Mouse (Mus musculus): Measurements from ENCODE around the gene Rnasek. TPM values are rescaled to one million over a fixed set of nuclear protein-coding genes. Genes with fewer than 3 reads are reported as not detected.

The Rnasek gene
- total RNA-seq, 2 experiments from 2014 or later: 272 to 278 TPM

GRCm38 (mm10) chr11:70189319-70190134 lies 50.1 kb downstream of the Rnasek start:
- DNase-seq (ENCODE audit: low spot score in 2 of 2): no peak
- TF ChIP-seq CTCF (conservative IDR thresholded peaks at IDR 0.05): no peak
- no peak overlapping the region for H3K27ac ChIP-seq
- H3K4me3 ChIP-seq: no peak overlapping the region

Small RNAs within 50 kb of the gene (microRNA-seq; reads per million reads assigned to microRNA genes)
- gene Mir195a (3,332 to 3,367 reads per million in 2 experiments), gene Mir497 (0 reads per million in 2 experiments), gene Mir497b (0 reads per million in 2 experiments)

Other genes starting within 250 kb of the Rnasek start
- 100 to 1,000 TPM; 216 to 229 TPM for gene Gabarap, start 248.7 kb downstream of the Rnasek start, total RNA-seq (2021)
- gene Phf23, start 244.1 kb downstream of the Rnasek start, total RNA-seq (2021): 10 to 100 TPM; 40.5 to 42.6 TPM
- 10 to 100 TPM; 40.6 to 45.3 TPM for gene Dvl2, start 239.2 kb downstream of the Rnasek start, total RNA-seq (2021)
- 10 to 100 TPM; 54.9 to 63.7 TPM for gene Acadvl, start 224.4 kb downstream of the Rnasek start, total RNA-seq (2021)
- 100 to 1,000 TPM; 880 to 888 TPM for gene Dlg4, start 222.9 kb downstream of the Rnasek start, total RNA-seq (2021)
- gene Asgr1, start 185.8 kb downstream of the Rnasek start, total RNA-seq (2021): 1 to 10 TPM in 1 of 2 experiments, under 1 TPM in 1; 0.52 to 1.7 TPM
- not detected for gene Asgr2, start 147.2 kb downstream of the Rnasek start, total RNA-seq (2021)
- gene Mgl2, start 109.5 kb downstream of the Rnasek start, total RNA-seq (2021): under 1 TPM in 1 of 2 experiments, not detected in 1; 0.46 TPM
- 1 to 10 TPM in 1 of 2 experiments, under 1 TPM in 1; 0.67 to 1.5 TPM for gene Clec10a, start 83.6 kb downstream of the Rnasek start, total RNA-seq (2021)
- 10 to 100 TPM; 35.2 to 47.0 TPM for gene Slc16a11, start 27.1 kb downstream of the Rnasek start, total RNA-seq (2021)
- 10 to 100 TPM in 1 of 2 experiments, 1 to 10 TPM in 1; 7.9 to 11.0 TPM for gene Slc16a13, start 18.8 kb downstream of the Rnasek start, total RNA-seq (2021)
- gene Bcl6b, start 10.0 kb downstream of the Rnasek start, total RNA-seq (2021): 1 to 10 TPM in 1 of 2 experiments, under 1 TPM in 1; 0.83 to 1.4 TPM
- gene 0610010K14Rik, start 1.9 kb downstream of the Rnasek start, total RNA-seq (2021): 10 to 100 TPM; 43.8 to 48.7 TPM
- 1 to 10 TPM; 3.9 to 4.3 TPM for gene Gm21988, start within 50 bp of the Rnasek start, total RNA-seq (2021)
- gene Alox12, start 15.5 kb upstream of the Rnasek start, total RNA-seq (2021): under 1 TPM; 0.13 to 0.27 TPM
- gene Alox12e, start 82.8 kb upstream of the Rnasek start, total RNA-seq (2021): not detected
- under 1 TPM in 1 of 2 experiments, not detected in 1; 0.26 TPM for gene Alox15, start 112.2 kb upstream of the Rnasek start, total RNA-seq (2021)
- gene Pelp1, start 170.2 kb upstream of the Rnasek start, total RNA-seq (2021): 10 to 100 TPM; 33.2 to 40.1 TPM
- gene Arrb2, start 192.8 kb upstream of the Rnasek start, total RNA-seq (2021): 10 to 100 TPM; 99.9 TPM
- 10 to 100 TPM; 13.5 to 15.6 TPM for gene Med11, start 212.1 kb upstream of the Rnasek start, total RNA-seq (2021)
- under 1 TPM; 0.12 to 0.72 TPM for gene Zmynd15, start 219.6 kb upstream of the Rnasek start, total RNA-seq (2021)
- 1 to 10 TPM in 1 of 2 experiments, under 1 TPM in 1; 0.96 to 1.1 TPM for gene Cxcl16, start 220.1 kb upstream of the Rnasek start, total RNA-seq (2021)